Mouse (Mus musculus) intestine, postnatal 0 days (tissue): ENCODE data around the gene AC109138.7. TPM values are rescaled to one million over a fixed set of nuclear protein-coding genes. Genes with fewer than 3 reads are reported as not detected.

Source experiments
- ATAC-seq: fragments of 200-750 bp; cut with Nextera tagmentation; 2 replicates; pipeline ENCODE4 v1.8.0; 2017; ENCODE audit warnings: mild to moderate bottlenecking, moderate TSS enrichment, moderate library complexity
- H3K27ac ChIP-seq: fragments of 300-500 bp; sonication (generic); 2 replicates; pipeline ENCODE4 v1.5.1; 2014; ENCODE audit warnings: mild to moderate bottlenecking, low read depth, low read length, moderate library complexity
- H3K27me3 ChIP-seq: fragments of 300-500 bp; sonication (generic); replicated peaks from 2 replicates; pipeline ENCODE4 v1.6.1; 2014; ENCODE audit warnings: low read length, mixed read lengths; ENCODE audit not compliant: control insufficient read depth, insufficient read depth
- H3K36me3 ChIP-seq: fragments of 300-500 bp; sonication (generic); 2 replicates; pipeline ENCODE4 v1.6.1; 2014; ENCODE audit warnings: mild to moderate bottlenecking, moderate library complexity; ENCODE audit not compliant: control insufficient read depth, insufficient read depth
- H3K4me1 ChIP-seq: fragments of 300-500 bp; sonication (generic); replicated peaks from 2 replicates; pipeline ENCODE4 v1.6.1; 2014; ENCODE audit warnings: antibody characterized with exemption, low read length, mixed read lengths; ENCODE audit not compliant: control insufficient read depth, insufficient read depth
- H3K4me2 ChIP-seq: fragments of 300-500 bp; sonication (generic); replicated peaks from 2 replicates; pipeline ENCODE4 v1.6.1; 2014; ENCODE audit warnings: low read depth, mild to moderate bottlenecking, moderate library complexity
- H3K4me3 ChIP-seq: fragments of 300-500 bp; sonication (generic); 2 replicates; pipeline ENCODE4 v1.5.1; 2014; ENCODE audit warnings: low read depth, low read length
- H3K9ac ChIP-seq: fragments of 300-500 bp; sonication (generic); 2 replicates; pipeline ENCODE4 v1.6.1; 2014; ENCODE audit warnings: mild to moderate bottlenecking, low read depth, low read length
- H3K9me3 ChIP-seq: fragments of 300-500 bp; sonication (generic); 2 replicates; pipeline ENCODE4 v1.6.1; 2016; ENCODE audit warnings: mixed run types; ENCODE audit not compliant: control insufficient read depth
- CTCF ChIP-seq: sonication (generic); IDR thresholded peaks from 2 replicates; pipeline ENCODE4 v1.5.1; 2016; ENCODE audit warnings: low read depth, mild to moderate bottlenecking, control low read depth, antibody characterized with exemption, moderate library complexity
- WGBS: fragments of 180-500 bp; shearing (Covaris S2); extraction: QIAGEN DNeasy Blood & Tissue Kit; methylation state at CpG from one replicate; pipeline ENCODE4 v1.1.7; 2014; 5-methylcytosine and 5-hydroxymethylcytosine counted together
- polyA plus RNA-seq: library from polyadenylated mRNA; unstranded; fragments of >200 nt; fragmentation: Nextera tagmentation; extraction: Ambion mirVana; gene quantifications from 2 replicates; pipeline ENCODE4 v1.2.1, GENCODE M21; 2015

Gene AC109138.7
- polyA plus RNA-seq, 1 experiment from 2014 or later = not detected

DNA sequence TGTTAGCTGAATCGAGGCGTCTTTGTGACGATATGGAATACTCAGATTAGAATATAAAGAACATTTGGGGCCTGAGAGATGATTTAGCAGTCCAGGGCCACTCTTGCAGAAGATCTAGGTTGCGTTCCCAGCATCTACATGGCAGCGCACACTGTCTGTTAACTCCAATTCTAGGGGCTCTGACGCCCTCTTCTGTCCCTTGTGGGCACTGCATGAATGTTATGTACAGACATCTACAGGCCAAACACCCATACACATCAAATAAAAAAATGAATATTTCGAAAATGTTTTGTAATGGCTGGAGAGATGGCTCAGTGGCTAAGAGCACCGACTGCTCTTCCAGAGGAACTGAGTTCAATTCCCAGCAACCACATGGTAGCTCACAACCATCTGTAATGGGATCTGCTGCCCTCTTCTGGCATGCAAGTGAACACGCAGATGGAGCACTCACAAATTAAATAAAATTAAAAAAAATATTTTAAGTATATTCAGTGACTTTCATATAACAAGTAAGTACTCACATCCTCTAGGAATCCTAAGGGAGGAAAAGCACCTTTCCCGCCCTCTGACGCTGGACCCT is 41.5 kb downstream of the AC109138.7 start:
- TF ChIP-seq CTCF = peak; percentile 59
- ATAC-seq = no peak
- Histone ChIP-seq H3K36me3 (no peaks in the 10 kb centered on the region), H3K4me2 (no peak overlapping the region), H3K9me3 (no peaks in the 10 kb centered on the region), H3K27ac (no peak overlapping the region), H3K4me3 (no peak overlapping the region), H3K27me3 (no peaks in the 10 kb centered on the region), H3K4me1 (no peaks in the 10 kb centered on the region; the same call in none of the 2 replicates), H3K9ac (no peak overlapping the region)
- WGBS = 76% methylated on average over 11 of the region's 11 CpGs

- TF ChIP-seq CTCF = peak; percentile 98
- H3K4me1 ChIP-seq = no peaks in the 10 kb centered on the region; the same call in none of the 2 replicates
- no peaks in the 10 kb centered on the region for H3K27me3 ChIP-seq
- peak overlapping the region; percentile 91 for H3K4me2 ChIP-seq
- H3K9me3 ChIP-seq = no peaks in the 10 kb centered on the region
- under 1% methylated on average over 41 of the region's 41 CpGs for WGBS
- H3K4me3 ChIP-seq = peak overlapping the region; percentile 65
- ATAC-seq = peak; percentile 81
- H3K27ac ChIP-seq = peak overlapping the region; percentile 11; the same call in 1 of the 2 replicates
- H3K9ac ChIP-seq = peak overlapping the region; percentile 50; the same call in 1 of the 2 replicates
- H3K36me3 ChIP-seq = no peaks in the 10 kb centered on the region
Measured at GRCm38 (mm10) chr19:4257216-4257896, 43.2 kb downstream of the AC109138.7 start.

GRCm38 (mm10) chr19:4257897-4258252 is 43.7 kb downstream of the AC109138.7 start:
- Histone ChIP-seq H3K27ac (peak overlapping the region; percentile 11; the same call in 1 of the 2 replicates), H3K27me3 (no peaks in the 10 kb centered on the region), H3K9me3 (no peaks in the 10 kb centered on the region), H3K36me3 (no peaks in the 10 kb centered on the region), H3K9ac (0 out of 2 replicates have a peak overlapping the region, but pooled peaks have one; percentile 8), H3K4me3 (peak overlapping the region; percentile 65), H3K4me2 (peak overlapping the region; percentile 91), H3K4me1 (no peaks in the 10 kb centered on the region; the same call in none of the 2 replicates)
- TF ChIP-seq CTCF = no peak
- 19% methylated on average over 12 of the region's 12 CpGs for WGBS
- no peak; the same call in none of the 2 replicates for ATAC-seq

- no peak overlapping the region for H3K4me2 ChIP-seq
- no peaks in the 10 kb centered on the region for H3K27me3 ChIP-seq
- 42% methylated on average over 8 of the region's 8 CpGs for WGBS
- no peak for ATAC-seq
- H3K9me3 ChIP-seq = no peaks in the 10 kb centered on the region
- peaks cover 23% of the 10 kb centered on the region; the same call in 1 of the 2 replicates for H3K36me3 ChIP-seq
- no peak overlapping the region for H3K4me3 ChIP-seq
- H3K9ac ChIP-seq = no peak overlapping the region; the same call in 1 of the 2 replicates
- peak; percentile 48; the same call in 1 of the 2 replicates for TF ChIP-seq CTCF
- no peaks in the 10 kb centered on the region; the same call in none of the 2 replicates for H3K4me1 ChIP-seq
- H3K27ac ChIP-seq = no peak overlapping the region
Measured at GRCm38 (mm10) chr19:4261038-4261698, 47.0 kb downstream of the AC109138.7 start.

DNA sequence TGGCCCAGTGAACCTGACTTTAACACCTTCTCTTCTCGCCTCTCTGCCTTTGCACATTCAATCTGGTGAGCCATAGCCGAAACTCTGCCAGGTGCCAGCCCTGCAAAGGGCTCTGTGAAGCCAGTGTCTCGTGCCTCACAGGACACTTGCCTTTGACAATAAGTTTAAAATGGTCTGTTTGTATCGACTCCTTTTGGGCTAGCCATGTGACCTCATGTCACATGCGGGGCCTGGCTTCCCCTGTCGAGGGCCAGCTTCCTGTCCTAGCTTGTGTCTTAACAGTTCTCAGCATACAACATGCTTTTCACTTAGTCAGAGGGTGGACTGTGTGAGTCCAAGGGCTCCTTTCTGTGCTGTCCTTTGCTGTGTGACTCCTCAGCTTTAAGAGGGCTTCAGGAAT is 48.6 kb downstream of the AC109138.7 start:
- Histone ChIP-seq H3K4me2 (no peak overlapping the region), H3K36me3 (peaks cover 27% of the 10 kb centered on the region; the same call in 1 of the 2 replicates), H3K4me3 (no peak overlapping the region), H3K27ac (no peak overlapping the region), H3K9ac (no peak overlapping the region), H3K9me3 (no peaks in the 10 kb centered on the region), H3K4me1 (no peaks in the 10 kb centered on the region; the same call in none of the 2 replicates), H3K27me3 (no peaks in the 10 kb centered on the region)
- WGBS = 66% methylated on average over 6 of the region's 6 CpGs
- ATAC-seq = no peak
- no peak for TF ChIP-seq CTCF

- H3K27me3 ChIP-seq = no peaks in the 10 kb centered on the region
- no peak overlapping the region for H3K27ac ChIP-seq
- H3K9ac ChIP-seq = no peak overlapping the region
- no peak for ATAC-seq
- peaks cover 27% of the 10 kb centered on the region; the same call in 1 of the 2 replicates for H3K36me3 ChIP-seq
- H3K4me1 ChIP-seq = no peaks in the 10 kb centered on the region
- TF ChIP-seq CTCF = no peak
- H3K4me3 ChIP-seq = no peak overlapping the region
- 64% methylated on average over 14 of the region's 14 CpGs for WGBS
- no peaks in the 10 kb centered on the region for H3K9me3 ChIP-seq
- H3K4me2 ChIP-seq = no peak overlapping the region
Measured at GRCm38 (mm10) chr19:4263702-4264101, 49.5 kb downstream of the AC109138.7 start.
